Mouse (Mus musculus) brain, embryonic 14.5 days (tissue): Measurements from ENCODE around the gene Ifna6.
"Not testable (repeated sequence)": the region's sequence is repeated elsewhere in the genome, so short reads cannot be mapped to it uniquely, and the experiment has no call there.

Source experiments
- CTCF ChIP-seq: fragments of 200-500 bp; IDR thresholded peaks from 2 replicates; pipeline ENCODE4 v1.5.1; 2012; ENCODE audit warnings: inconsistent platforms, mild to moderate bottlenecking, moderate library complexity, borderline replicate concordance; ENCODE audit not compliant: insufficient read depth, insufficient read length; ENCODE audit errors: extremely low read depth
- POLR2A ChIP-seq: fragments of 200-500 bp; IDR thresholded peaks from 2 replicates; pipeline ENCODE4 v1.6.1; 2012; ENCODE audit warnings: mild to moderate bottlenecking, inconsistent platforms, borderline replicate concordance; ENCODE audit not compliant: poor library complexity, insufficient read depth, insufficient read length, severe bottlenecking; ENCODE audit errors: extremely low read depth

DNA sequence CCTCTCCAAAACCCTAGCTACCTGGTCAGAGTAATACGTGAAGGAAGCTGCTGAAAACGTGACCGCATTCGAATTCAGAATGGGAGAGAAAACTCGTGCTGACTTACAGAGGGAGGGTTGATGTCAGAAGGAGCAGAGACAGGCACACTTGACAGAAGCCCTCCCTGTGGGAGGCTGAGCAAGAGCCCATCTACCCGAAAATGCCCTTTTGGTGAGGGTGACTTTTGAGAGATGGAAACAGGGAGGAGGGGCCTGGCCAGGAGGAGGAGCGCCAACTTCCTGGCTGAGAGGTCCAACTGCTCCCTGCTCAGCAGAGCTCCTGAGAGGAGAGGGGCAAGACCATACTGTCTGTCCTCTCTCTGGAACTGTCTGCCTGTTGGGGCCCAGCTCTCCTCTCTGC, 27.9 kb upstream of the Ifna6 start, which contains the start of gene Gm13285:
- not testable (repeated sequence) for TF ChIP-seq CTCF, POLR2A
